Mouse (Mus musculus): ENCODE data around the gene Pgr15l. TPM values are rescaled to one million over a fixed set of nuclear protein-coding genes. Genes with fewer than 3 reads are reported as not detected.
A peak's percentile ranks its signal among the peaks of the same experiment; 100 is the strongest.

Gene Pgr15l
- not detected in 2 replicates for polyA plus RNA-seq (2012; ENCODE audit: insufficient read depth, insufficient read length, low replicate concordance, missing spikeins)

- TF ChIP-seq POLR2A (IDR thresholded peaks at IDR 0.05; ENCODE audit: insufficient read depth, low read depth, low read length): no peak
- no peak for TF ChIP-seq CTCF (IDR thresholded peaks at IDR 0.05; ENCODE audit: insufficient read depth, low read depth, low read length)
- H3K4me1 ChIP-seq (ENCODE audit: control insufficient read depth, insufficient read depth, low read length): peaks cover 4% of the 10 kb centered on the region; the same call in 1 of the 2 replicates
- WGBS: 18% methylated on average over 20 of the region's 20 CpGs
- H3K4me3 ChIP-seq (ENCODE audit: insufficient read depth, low read depth, low read length): 0 out of 2 replicates have a peak within 1 kb of the TSS, but pooled peaks have one; percentile 3
- H3K27ac ChIP-seq (ENCODE audit: insufficient read depth, low read depth, low read length): no peak within 1 kb of the TSS
These were observed at the start of gene Pgr15l for GRCm38 (mm10) chrX:97072369-97072768. Gene Pgr15l (plus strand): TSS chrX:97072596.

GRCm38 (mm10) chrX:97027540-97027939 lies 44.9 kb upstream of the Pgr15l start:
- no peak overlapping the region for H3K4me3 ChIP-seq (ENCODE audit: insufficient read depth, low read depth, low read length)
- no peaks in the 10 kb centered on the region for H3K4me1 ChIP-seq (ENCODE audit: control insufficient read depth, insufficient read depth, low read length)
- H3K27ac ChIP-seq (ENCODE audit: insufficient read depth, low read depth, low read length): no peak overlapping the region
- TF ChIP-seq CTCF (IDR thresholded peaks at IDR 0.05; ENCODE audit: insufficient read depth, low read depth, low read length): no peak
- no peak for TF ChIP-seq POLR2A (IDR thresholded peaks at IDR 0.05; ENCODE audit: insufficient read depth, low read depth, low read length)

GRCm38 (mm10) chrX:97069816-97070215 lies 2.6 kb upstream of the Pgr15l start:
- 10% methylated on average over 11 of the region's 11 CpGs for WGBS
- Histone ChIP-seq H3K4me3 (ENCODE audit: insufficient read depth, low read depth, low read length) (no peak overlapping the region), H3K4me1 (ENCODE audit: control insufficient read depth, insufficient read depth, low read length) (peaks cover 4% of the 10 kb centered on the region; the same call in 1 of the 2 replicates), H3K27ac (ENCODE audit: insufficient read depth, low read depth, low read length) (no peak overlapping the region)
- no peak for TF ChIP-seq POLR2A (IDR thresholded peaks at IDR 0.05; ENCODE audit: insufficient read depth, low read depth, low read length)
- TF ChIP-seq CTCF (IDR thresholded peaks at IDR 0.05; ENCODE audit: insufficient read depth, low read depth, low read length): no peak
